Mouse (Mus musculus): ENCODE results near the gene Trp63.

GRCm38 (mm10) chr16:25835301-25835700 is 151.7 kb downstream of the Trp63 start:
- TF ChIP-seq CTCF (IDR thresholded peaks at IDR 0.05; ENCODE audit: borderline replicate concordance, control insufficient read depth, extremely low read depth, insufficient read depth, low read length, poor library complexity) (no peak), POLR2A (IDR thresholded peaks at IDR 0.05; ENCODE audit: control insufficient read depth, extremely low read depth, insufficient read depth, low read length, poor library complexity) (no peak)

Measured in thymus, adult 2 months (tissue).